Mouse (Mus musculus): ENCODE results near the gene Rab2b.

DNA sequence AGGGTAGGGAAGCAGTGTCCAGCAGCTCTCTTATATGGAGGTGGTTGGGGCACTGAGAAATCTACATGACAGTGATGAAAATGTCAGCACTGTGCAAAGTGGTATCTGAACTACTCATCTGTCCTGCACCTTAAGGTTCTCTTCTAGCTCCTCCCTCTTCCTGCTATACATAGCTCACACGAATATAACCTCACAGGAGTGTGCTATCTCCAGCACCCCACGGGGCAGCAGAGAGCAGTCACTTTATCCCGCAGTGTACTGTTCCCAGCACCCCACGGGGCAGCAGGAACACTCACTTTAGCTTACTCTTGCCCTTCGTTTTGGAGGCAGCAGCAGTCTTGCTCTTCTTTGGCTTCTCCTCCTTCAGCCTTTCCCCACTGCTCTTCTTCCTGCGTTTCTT is 47.1 kb downstream of the Rab2b start:
- TF ChIP-seq EP300 (IDR thresholded peaks at IDR 0.05; ENCODE audit: insufficient read depth, low read depth, low read length) (no peak), POLR2A (IDR thresholded peaks at IDR 0.05; ENCODE audit: insufficient read depth, low read length) (no peak)

Measured in ES-Bruce4 (cell line).